Mouse (Mus musculus): Measurements from ENCODE around the gene Dph7.

The Dph7 gene

GRCm38 (mm10) chr2:24996471-24996870 lies 34.3 kb downstream of the Dph7 start:
- H3K36me3 ChIP-seq (ENCODE audit: control insufficient read depth, insufficient read depth, low read length, poor library complexity, severe bottlenecking) = peaks cover 4% of the 10 kb centered on the region
- H3K27me3 ChIP-seq (ENCODE audit: control insufficient read depth, insufficient read depth, low read length, poor library complexity, severe bottlenecking) = no peaks in the 10 kb centered on the region
- DNase-seq (ENCODE audit: low read depth, low spot score) = no peak

- DNase-seq (ENCODE audit: low read depth, low spot score) = peak; percentile 47
- H3K36me3 ChIP-seq (ENCODE audit: control insufficient read depth, insufficient read depth, low read length, poor library complexity, severe bottlenecking) = peaks cover 6% of the 10 kb centered on the region
Observed at GRCm38 (mm10) chr2:25000544-25001235, 38.5 kb downstream of the Dph7 start.

GRCm38 (mm10) chr2:25003946-25004786 lies 42.0 kb downstream of the Dph7 start:
- Histone ChIP-seq H3K27me3 (ENCODE audit: control insufficient read depth, insufficient read depth, low read length, poor library complexity, severe bottlenecking) (no peaks in the 10 kb centered on the region), H3K36me3 (ENCODE audit: control insufficient read depth, insufficient read depth, low read length, poor library complexity, severe bottlenecking) (peaks cover 4% of the 10 kb centered on the region; the same call in 1 of the 2 replicates)
- no peak for DNase-seq (ENCODE audit: low read depth, low spot score)

More at GRCm38 (mm10) chr2:25000544-25001235, 38.5 kb downstream of the Dph7 start:
- H3K27me3 ChIP-seq (ENCODE audit: control insufficient read depth, insufficient read depth, low read length, poor library complexity, severe bottlenecking) = no peaks in the 10 kb centered on the region

GRCm38 (mm10) chr2:25006767-25007166 lies 44.6 kb downstream of the Dph7 start:
- peaks cover 4% of the 10 kb centered on the region; the same call in 1 of the 2 replicates for H3K36me3 ChIP-seq (ENCODE audit: control insufficient read depth, insufficient read depth, low read length, poor library complexity, severe bottlenecking)
- DNase-seq (ENCODE audit: low read depth, low spot score) = no peak
- H3K27me3 ChIP-seq (ENCODE audit: control insufficient read depth, insufficient read depth, low read length, poor library complexity, severe bottlenecking) = no peaks in the 10 kb centered on the region

GRCm38 (mm10) chr2:25008250-25008649 lies 46.0 kb downstream of the Dph7 start:
- no peaks in the 10 kb centered on the region for H3K27me3 ChIP-seq (ENCODE audit: control insufficient read depth, insufficient read depth, low read length, poor library complexity, severe bottlenecking)
- H3K36me3 ChIP-seq (ENCODE audit: control insufficient read depth, insufficient read depth, low read length, poor library complexity, severe bottlenecking) = peaks cover 2% of the 10 kb centered on the region; the same call in 1 of the 2 replicates
- peak; percentile 42 for DNase-seq (ENCODE audit: low read depth, low spot score)
